Mouse (Mus musculus) stomach, postnatal 0 days (tissue): ENCODE results near the gene Dhx36.

Experiments
- CTCF ChIP-seq: IDR thresholded peaks from 2 replicates; pipeline ENCODE4 v1.5.1; 2016; ENCODE audit warnings: antibody characterized with exemption, low read depth, mild to moderate bottlenecking, moderate library complexity
- EP300 ChIP-seq: optimal IDR thresholded peaks from 2 replicates; pipeline ENCODE3; 2016; ENCODE audit warnings: antibody characterized with exemption

- TF ChIP-seq CTCF, result no peak
- no peak for TF ChIP-seq EP300
Observed at GRCm38 (mm10) chr3:62464276-62464675, 42.5 kb downstream of the Dhx36 start.
